In genomic region chr10:67180021-67180420, GRCm38 (mm10) we compare ENCODE assay signal across 23 mouse cellular contexts.
DNase-seq lines count a peak whose midpoint lies in the region; ATAC-seq and TF ChIP-seq lines count a peak whose summit lies in the region.
"Had no signal": no experiment of that assay in that cellular context is flagged by ENCODE, and none has a peak within 500 bp of the region (broad histone marks: within the 10 kb centered on the region; RNA-seq: fewer than 3 reads in every experiment).

No protein-coding gene starts in this region.

- H3K9ac ChIP-seq in MEL (ENCODE audit: control insufficient read depth, low read depth, low read length, poor library complexity, severe bottlenecking), result no peak overlapping the region
- no peak overlapping the region for H3K9ac ChIP-seq in intestine, postnatal 0 days (ENCODE audit: low read depth, low read length)
- H3K9ac ChIP-seq: embryonic facial prominence, embryonic 12.5 days; embryonic facial prominence, embryonic 15.5 days; forebrain, postnatal 0 days; hindbrain, embryonic 13.5 days had no signal

- TF ChIP-seq POLR2A in kidney, adult 2 months (IDR thresholded peaks at IDR 0.05; ENCODE audit: low read depth, low read length), result no peak
- no peak for TF ChIP-seq POLR2A in MEL (IDR thresholded peaks at IDR 0.05; ENCODE audit: control insufficient read depth in 1 of 2, insufficient read depth in 1 of 2, low read depth in 1 of 2, low read length in 2 of 2, poor library complexity in 1 of 2)

- no peaks in the 10 kb centered on the region for H3K27me3 ChIP-seq in kidney, adult 2 months (replicated peaks; ENCODE audit: control insufficient read depth, insufficient read depth, low read length)
- H3K27me3 ChIP-seq in MEL (ENCODE audit: control insufficient read depth in 1 of 2, insufficient read depth in 2 of 2, low read length in 2 of 2), result no peaks in the 10 kb centered on the region
- H3K27me3 ChIP-seq in intestine, postnatal 0 days (replicated peaks; ENCODE audit: control insufficient read depth, insufficient read depth, low read length), result no peaks in the 10 kb centered on the region
- H3K27me3 ChIP-seq: embryonic facial prominence, embryonic 12.5 days; embryonic facial prominence, embryonic 15.5 days; hindbrain, embryonic 13.5 days; Patski had no signal

- H3K36me3 ChIP-seq in kidney, adult 2 months (ENCODE audit: control insufficient read depth, insufficient read depth, low read length), result no peaks in the 10 kb centered on the region
- peaks cover 0 to 38% of the 10 kb centered on the region in 2 experiments; a peak in 2 of 4 replicates for H3K36me3 ChIP-seq in MEL (ENCODE audit: control insufficient read depth in 1 of 2, insufficient read depth in 2 of 2, low read length in 2 of 2)
- H3K36me3 ChIP-seq in intestine, postnatal 0 days (ENCODE audit: control insufficient read depth, insufficient read depth), result no peaks in the 10 kb centered on the region
- H3K36me3 ChIP-seq: embryonic facial prominence, embryonic 12.5 days; embryonic facial prominence, embryonic 15.5 days; hindbrain, embryonic 10.5 days; hindbrain, embryonic 13.5 days had no signal

- no peaks in the 10 kb centered on the region for H3K79me2 ChIP-seq in MEL (ENCODE audit: control insufficient read depth, insufficient read depth, low read length, poor library complexity)

- H3K27ac ChIP-seq in kidney, adult 2 months (ENCODE audit: insufficient read depth, low read depth, low read length), result 0 out of 2 replicates have a peak overlapping the region, but pooled peaks have one; percentile 1
- H3K27ac ChIP-seq in MEL (ENCODE audit: control insufficient read depth, low read depth, low read length), result no peak overlapping the region
- H3K27ac ChIP-seq in intestine, postnatal 0 days (ENCODE audit: low read depth, low read length), result peak overlapping the region; percentile 50
- H3K27ac ChIP-seq: embryonic facial prominence, embryonic 12.5 days; embryonic facial prominence, embryonic 15.5 days; hindbrain, embryonic 10.5 days; hindbrain, embryonic 13.5 days had no signal

- peaks cover 22% of the 10 kb centered on the region for H3K4me1 ChIP-seq in kidney, adult 2 months (ENCODE audit: control insufficient read depth, insufficient read depth, low read length)
- H3K4me1 ChIP-seq in MEL (ENCODE audit: control insufficient read depth in 1 of 2, insufficient read depth in 2 of 2, low read length in 2 of 2), result peaks cover 16 to 26% of the 10 kb centered on the region in 2 experiments
- H3K4me1 ChIP-seq in intestine, postnatal 0 days (replicated peaks; ENCODE audit: control insufficient read depth, insufficient read depth, low read length), result 0 out of 2 replicates have a peak, but pooled peaks cover 12% of the 10 kb centered on the region

- no peak for TF ChIP-seq EP300 in MEL (IDR thresholded peaks at IDR 0.05; ENCODE audit: low read depth in 1 of 2, low read length in 2 of 2)

- H3K4me3 ChIP-seq in kidney, adult 2 months (ENCODE audit: insufficient read depth, low read depth, low read length), result no peak overlapping the region
- H3K4me3 ChIP-seq in MEL (ENCODE audit: control insufficient read depth in 1 of 2, insufficient read depth in 1 of 2, low read depth in 2 of 2, low read length in 2 of 2), result no peak overlapping the region
- no peak overlapping the region for H3K4me3 ChIP-seq in intestine, postnatal 0 days (ENCODE audit: low read depth, low read length)
- H3K4me3 ChIP-seq: embryonic facial prominence, embryonic 12.5 days; embryonic facial prominence, embryonic 15.5 days; hindbrain, embryonic 10.5 days; hindbrain, embryonic 13.5 days had no signal

- TF ChIP-seq CTCF in kidney, adult 2 months (conservative IDR thresholded peaks at IDR 0.05; ENCODE audit: insufficient read depth, insufficient read length, low read depth, low read length), result no peak
- TF ChIP-seq CTCF in MEL (IDR thresholded peaks at IDR 0.05 in 2 of 3, conservative IDR thresholded peaks at IDR 0.05 in 1 of 3; ENCODE audit: control insufficient read depth in 1 of 3, insufficient read depth in 1 of 3, low read depth in 2 of 3, low read length in 3 of 3, poor library complexity in 1 of 3, severe bottlenecking in 1 of 3), result no peak
- TF ChIP-seq CTCF in intestine, postnatal 0 days (IDR thresholded peaks at IDR 0.05; ENCODE audit: low read depth), result no peak

- no peak for TF ChIP-seq RAD21 in MEL (IDR thresholded peaks at IDR 0.05; ENCODE audit: low read depth, low read length)

- 91% methylated on average over 8 of the region's 8 CpGs for WGBS in kidney, adult 2 months
- WGBS in intestine, postnatal 0 days, result 82% methylated on average over 8 of the region's 8 CpGs

- ATAC-seq in intestine, postnatal 0 days, result no peak
- ATAC-seq: forebrain, embryonic 14.5 days; forebrain, postnatal 0 days; hindbrain, embryonic 16.5 days; Patski had no signal

- no peaks in the 10 kb centered on the region for H3K9me3 ChIP-seq in MEL (replicated peaks; ENCODE audit: insufficient read depth, low read length)
- H3K9me3 ChIP-seq in intestine, postnatal 0 days (ENCODE audit: control insufficient read depth), result no peaks in the 10 kb centered on the region
- H3K9me3 ChIP-seq: embryonic facial prominence, embryonic 12.5 days; embryonic facial prominence, embryonic 15.5 days; hindbrain, embryonic 10.5 days; hindbrain, embryonic 13.5 days had no signal

- no peak for DNase-seq in kidney, adult 2 months
- no peak for DNase-seq in kidney, postnatal 4 days
- DNase-seq in A20 (ENCODE audit: low read depth, low spot score) (peak; percentile 53), MEL (ENCODE audit: low read depth, low spot score) (no peak)
- no peak for DNase-seq in gastrocnemius, postnatal 25 days
- no peak for DNase-seq in frontal cortex, postnatal 25 days (ENCODE audit: low spot score in 2 of 2)
- DNase-seq: adrenal gland, postnatal 10 days; adrenal gland, postnatal 36 days; cerebellum, adult 2 months; cerebellum, adult 9-11 months; cerebellum, postnatal 25 days; forebrain, postnatal 0 days; gastrocnemius, postnatal 36 days; heart, postnatal 36 days had no signal

- no peak overlapping the region for H3K4me2 ChIP-seq in intestine, postnatal 0 days (replicated peaks; ENCODE audit: low read depth)
- H3K4me2 ChIP-seq: embryonic facial prominence, embryonic 12.5 days; embryonic facial prominence, embryonic 15.5 days; heart, embryonic 11.5 days; hindbrain, embryonic 13.5 days had no signal

TF ChIP-seq in MEL, 35 proteins besides CTCF, POLR2A, EP300 and RAD21:
- TF ChIP-seq ZNF384 (IDR thresholded peaks at IDR 0.05; ENCODE audit: low read depth, low read length) (peak; percentile 55; the same call in 1 of the 2 replicates), UBTF (IDR thresholded peaks at IDR 0.05; ENCODE audit: borderline replicate concordance, insufficient read depth, low read depth, low read length) (no peak)
TF ChIP-seq in MEL: peak in this region for 1.
